7 mouse cellular contexts compared by ENCODE assay signal in genomic region chr13:97282911-97283281, GRCm38 (mm10). TPM values are rescaled to one million over a fixed set of nuclear protein-coding genes. Genes with fewer than 3 reads are reported as not detected.
DNase-seq lines count a peak whose midpoint lies in the region; ATAC-seq lines count a peak whose summit lies in the region.

No protein-coding gene starts in this region.

- no peak overlapping the region for H3K4me3 ChIP-seq in kidney, embryonic 16.5 days (ENCODE audit: low read length)
- H3K4me3 ChIP-seq in embryonic facial prominence, embryonic 12.5 days, result no peak overlapping the region; the same call in 1 of the 2 replicates
- no peak overlapping the region for H3K4me3 ChIP-seq in hindbrain, embryonic 14.5 days (replicated peaks; ENCODE audit: low read length)
- no peak overlapping the region for H3K4me3 ChIP-seq in midbrain, embryonic 14.5 days (replicated peaks; ENCODE audit: low read depth, low read length)

- no peak overlapping the region for H3K9ac ChIP-seq in kidney, embryonic 16.5 days (replicated peaks; ENCODE audit: low read length)
- no peak overlapping the region for H3K9ac ChIP-seq in embryonic facial prominence, embryonic 12.5 days
- H3K9ac ChIP-seq in hindbrain, embryonic 14.5 days, result no peak overlapping the region
- no peak overlapping the region for H3K9ac ChIP-seq in midbrain, embryonic 14.5 days (replicated peaks; ENCODE audit: low read length)

- H3K27ac ChIP-seq in kidney, embryonic 16.5 days (ENCODE audit: low read length), result no peak overlapping the region
- no peak overlapping the region for H3K27ac ChIP-seq in embryonic facial prominence, embryonic 12.5 days
- no peak overlapping the region for H3K27ac ChIP-seq in hindbrain, embryonic 14.5 days
- no peak overlapping the region for H3K27ac ChIP-seq in midbrain, embryonic 14.5 days (replicated peaks; ENCODE audit: low read depth, low read length)

- no peaks in the 10 kb centered on the region for H3K9me3 ChIP-seq in kidney, embryonic 16.5 days (ENCODE audit: low read length)
- no peaks in the 10 kb centered on the region for H3K9me3 ChIP-seq in embryonic facial prominence, embryonic 12.5 days
- no peaks in the 10 kb centered on the region for H3K9me3 ChIP-seq in hindbrain, embryonic 14.5 days (ENCODE audit: control insufficient read depth, low read length)
- no peaks in the 10 kb centered on the region for H3K9me3 ChIP-seq in midbrain, embryonic 14.5 days (ENCODE audit: control insufficient read depth, low read length)

- peaks cover 14% of the 10 kb centered on the region for H3K4me1 ChIP-seq in kidney, embryonic 16.5 days (ENCODE audit: insufficient read depth, low read length)
- peaks cover 14% of the 10 kb centered on the region for H3K4me1 ChIP-seq in embryonic facial prominence, embryonic 12.5 days
- H3K4me1 ChIP-seq in hindbrain, embryonic 14.5 days (replicated peaks; ENCODE audit: control insufficient read depth, insufficient read depth, low read length), result 0 out of 2 replicates have a peak, but pooled peaks cover 13% of the 10 kb centered on the region
- peaks cover 6% of the 10 kb centered on the region; the same call in 1 of the 2 replicates for H3K4me1 ChIP-seq in midbrain, embryonic 14.5 days (ENCODE audit: control insufficient read depth, insufficient read depth, low read length)

- WGBS in kidney, embryonic 16.5 days, result 14% methylated on average over 9 of the region's 9 CpGs
- WGBS in embryonic facial prominence, embryonic 12.5 days, result 7% methylated on average over 9 of the region's 9 CpGs
- WGBS in hindbrain, embryonic 14.5 days, result 9% methylated on average over 9 of the region's 9 CpGs
- WGBS in midbrain, embryonic 14.5 days, result 12% methylated on average over 9 of the region's 9 CpGs

- H3K36me3 ChIP-seq in kidney, embryonic 16.5 days (ENCODE audit: insufficient read depth, low read length), result no peaks in the 10 kb centered on the region
- no peaks in the 10 kb centered on the region for H3K36me3 ChIP-seq in embryonic facial prominence, embryonic 12.5 days
- no peaks in the 10 kb centered on the region for H3K36me3 ChIP-seq in hindbrain, embryonic 14.5 days (replicated peaks; ENCODE audit: control insufficient read depth, insufficient read depth)
- H3K36me3 ChIP-seq in midbrain, embryonic 14.5 days (ENCODE audit: control insufficient read depth, insufficient read depth, low read length), result no peaks in the 10 kb centered on the region

- no peak for ATAC-seq in kidney, embryonic 16.5 days (ENCODE audit: low FRiP score, low TSS enrichment)
- ATAC-seq in embryonic facial prominence, embryonic 12.5 days (ENCODE audit: insufficient number of reproducible peaks, insufficient read depth, low FRiP score, low TSS enrichment), result no peak
- ATAC-seq in hindbrain, embryonic 14.5 days (ENCODE audit: low FRiP score), result no peak
- ATAC-seq in midbrain, embryonic 14.5 days (ENCODE audit: low FRiP score, low TSS enrichment), result no peak

- peak overlapping the region; percentile 56 for H3K4me2 ChIP-seq in kidney, embryonic 16.5 days (replicated peaks; ENCODE audit: low read depth, low read length)
- peak overlapping the region; percentile 45 for H3K4me2 ChIP-seq in embryonic facial prominence, embryonic 12.5 days (replicated peaks)
- H3K4me2 ChIP-seq in hindbrain, embryonic 14.5 days (replicated peaks), result peak overlapping the region; percentile 44
- H3K4me2 ChIP-seq in midbrain, embryonic 14.5 days (ENCODE audit: low read length), result peak overlapping the region; percentile 46

- no peaks in the 10 kb centered on the region for H3K27me3 ChIP-seq in kidney, embryonic 16.5 days (ENCODE audit: insufficient read depth, low read length)
- peaks cover 10% of the 10 kb centered on the region for H3K27me3 ChIP-seq in embryonic facial prominence, embryonic 12.5 days
- H3K27me3 ChIP-seq in hindbrain, embryonic 14.5 days (ENCODE audit: control insufficient read depth, insufficient read depth, low read length), result 0 out of 2 replicates have a peak, but pooled peaks cover 5% of the 10 kb centered on the region
- no peaks in the 10 kb centered on the region for H3K27me3 ChIP-seq in midbrain, embryonic 14.5 days (ENCODE audit: control insufficient read depth, insufficient read depth, low read length)

- no peak for DNase-seq in kidney, adult 18-20 months
- DNase-seq in hindbrain, embryonic 14.5 days (ENCODE audit: low spot score), result no peak
- peak; percentile 17 for DNase-seq in midbrain, embryonic 14.5 days
- DNase-seq in frontal cortex, postnatal 10 days (ENCODE audit: low spot score in 2 of 2), result no peak
- no peak for DNase-seq in spleen, postnatal 10 days (ENCODE audit: low spot score in 2 of 2)

RNA-seq across cellular contexts. Expression of gene Enc1, which starts 42.0 kb away (rescaled TPM):
- 13.7 and 14.3 TPM in 2 replicates for polyA plus RNA-seq in kidney, embryonic 16.5 days (2015; fragmentation: Nextera tagmentation; extraction: Ambion mirVana)
- polyA plus RNA-seq in embryonic facial prominence, embryonic 12.5 days (2016; fragmentation: Nextera tagmentation; extraction: Ambion mirVana), result 7.8 and 8.0 TPM in 2 replicates
- polyA plus RNA-seq in hindbrain, embryonic 14.5 days (2014; fragmentation: Nextera tagmentation; extraction: Ambion mirVana), result 80.5 and 82.4 TPM in 2 replicates
- polyA plus RNA-seq in midbrain, embryonic 14.5 days (2014; fragmentation: Nextera tagmentation; extraction: Ambion mirVana), result 94.2 and 99.0 TPM in 2 replicates
